Mouse (Mus musculus): ENCODE data around the gene Dlg1.

The Dlg1 gene

DNA sequence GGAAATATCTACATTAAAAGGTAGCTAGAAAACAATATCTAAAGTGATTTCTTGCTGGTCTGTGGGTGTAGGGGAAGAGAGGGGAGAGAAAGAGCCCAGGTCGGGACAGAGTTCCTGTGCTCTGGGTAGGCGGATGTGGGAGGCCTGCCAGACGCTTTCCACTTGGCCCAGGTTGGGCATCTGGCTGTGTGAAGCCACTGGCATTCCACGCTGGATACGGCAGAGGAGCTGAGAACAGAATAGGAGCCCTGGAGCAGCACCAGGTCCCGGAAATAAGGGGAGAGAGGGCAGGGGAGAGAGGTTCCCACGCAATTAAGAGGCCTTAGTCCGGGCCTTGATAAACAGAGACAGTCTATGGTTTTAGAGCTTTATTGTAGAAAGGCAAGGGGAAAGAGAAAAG is 77.0 kb downstream of the Dlg1 start:
- peak; percentile 64 for DNase-seq

- no peak for DNase-seq
Measured at GRCm38 (mm10) chr16:31740704-31741103, 77.5 kb downstream of the Dlg1 start.

DNA sequence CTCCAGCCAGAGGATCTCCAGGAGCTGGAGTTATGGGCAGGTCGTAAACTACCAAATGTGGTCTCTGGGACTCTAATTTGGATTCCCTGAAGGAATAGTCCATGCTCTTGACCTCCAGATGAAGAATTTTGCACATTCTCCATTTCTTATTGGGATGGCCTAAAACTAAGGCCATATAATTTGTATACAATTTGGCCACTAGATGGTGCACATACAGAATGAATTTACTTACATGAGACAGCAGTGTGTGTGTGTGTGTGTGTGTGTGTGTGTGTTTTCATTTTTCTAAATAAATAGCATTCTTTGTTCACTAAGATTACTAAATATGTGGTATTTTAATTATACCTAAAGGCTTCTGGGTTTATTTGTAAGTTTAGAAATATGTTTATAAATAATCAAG is 87.3 kb downstream of the Dlg1 start:
- peak; percentile 65 for DNase-seq

- no peak for DNase-seq
Measured at GRCm38 (mm10) chr16:31754172-31755025, 91.2 kb downstream of the Dlg1 start.

GRCm38 (mm10) chr16:31755053-31755452 is 91.8 kb downstream of the Dlg1 start:
- no peak for DNase-seq

GRCm38 (mm10) chr16:31756436-31756835 is 93.2 kb downstream of the Dlg1 start:
- no peak for DNase-seq

DNA sequence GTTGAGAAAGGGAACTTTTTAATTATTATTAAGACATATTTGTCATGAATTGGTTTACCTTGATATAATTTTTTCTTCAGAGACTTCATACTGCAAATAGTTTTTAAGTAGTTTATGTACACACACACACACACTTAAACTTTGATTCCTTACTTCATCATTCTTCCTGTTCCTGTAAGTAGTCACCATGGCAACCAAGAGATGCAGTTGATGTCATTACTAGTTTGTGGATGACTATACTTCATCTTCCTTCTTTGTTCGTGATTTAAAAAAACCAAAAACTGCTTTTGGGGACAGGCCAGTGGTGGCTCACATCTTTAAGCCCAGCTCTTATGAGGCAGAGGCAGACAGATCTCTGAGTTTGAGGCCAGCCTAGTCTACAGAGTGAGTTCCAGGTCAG is 94.4 kb downstream of the Dlg1 start:
- peak; percentile 30 for DNase-seq

GRCm38 (mm10) chr16:31759416-31759815 is 96.2 kb downstream of the Dlg1 start:
- DNase-seq, result no peak

DNA sequence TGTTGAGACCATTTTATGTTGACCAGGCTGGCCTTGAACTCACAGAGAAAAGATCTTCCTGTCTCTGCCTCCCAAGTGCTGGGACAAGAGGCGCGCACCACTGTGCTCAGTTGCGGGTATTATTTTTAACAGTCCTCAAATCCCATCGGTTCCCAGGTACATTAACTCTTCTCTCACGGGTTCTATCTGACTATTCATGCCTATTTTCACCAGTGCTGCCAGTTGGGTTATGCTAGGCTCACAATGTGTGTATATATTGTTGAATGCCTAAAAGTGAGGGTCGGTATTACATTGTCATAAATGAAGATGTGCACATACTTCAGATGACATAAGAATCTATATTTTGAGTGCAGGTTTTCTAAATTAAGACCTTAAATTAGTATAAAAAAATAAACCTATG is 103.1 kb downstream of the Dlg1 start:
- DNase-seq, result no peak

GRCm38 (mm10) chr16:31766715-31767114 is 103.5 kb downstream of the Dlg1 start:
- DNase-seq, result no peak

DNA sequence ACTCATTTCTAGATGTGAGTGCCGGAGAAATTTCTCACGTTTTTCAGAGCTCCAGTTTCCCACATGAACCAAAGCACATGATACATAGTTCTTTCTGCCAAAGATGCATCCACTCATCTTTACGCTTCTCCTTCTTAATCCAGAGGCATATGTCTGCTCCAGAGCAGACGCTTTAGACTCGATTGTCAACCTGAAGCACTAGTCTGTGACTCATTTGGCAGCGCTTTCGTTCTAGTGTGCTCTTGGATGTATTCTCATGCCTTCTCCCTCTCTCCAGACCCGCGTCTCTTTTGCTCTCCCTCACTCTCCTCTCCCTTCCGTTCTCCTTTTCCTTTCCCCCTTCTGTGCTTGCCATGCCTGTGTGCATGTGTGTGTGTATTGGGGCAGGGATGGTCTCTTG is 112.7 kb downstream of the Dlg1 start:
- DNase-seq, result no peak

DNA sequence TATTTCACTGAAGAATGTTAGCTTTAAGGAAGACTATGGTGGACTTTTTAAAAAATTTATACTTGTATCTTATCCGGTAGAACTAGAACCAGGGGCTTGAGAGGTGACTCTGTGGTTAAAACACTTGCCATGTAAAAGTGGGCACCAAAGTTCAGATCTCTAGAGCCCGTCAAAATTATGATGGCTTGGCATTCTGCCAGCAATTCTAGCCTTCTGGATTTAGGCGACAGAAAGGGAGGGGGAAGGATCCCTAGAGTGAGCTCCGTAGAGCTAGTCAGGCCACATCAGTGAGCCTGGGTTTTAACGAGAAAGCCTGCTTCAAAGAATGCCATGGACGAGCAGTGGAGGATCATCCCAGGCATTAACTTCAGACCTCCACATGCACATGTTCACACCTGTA is 117.8 kb downstream of the Dlg1 start:
- DNase-seq, result no peak

DNA sequence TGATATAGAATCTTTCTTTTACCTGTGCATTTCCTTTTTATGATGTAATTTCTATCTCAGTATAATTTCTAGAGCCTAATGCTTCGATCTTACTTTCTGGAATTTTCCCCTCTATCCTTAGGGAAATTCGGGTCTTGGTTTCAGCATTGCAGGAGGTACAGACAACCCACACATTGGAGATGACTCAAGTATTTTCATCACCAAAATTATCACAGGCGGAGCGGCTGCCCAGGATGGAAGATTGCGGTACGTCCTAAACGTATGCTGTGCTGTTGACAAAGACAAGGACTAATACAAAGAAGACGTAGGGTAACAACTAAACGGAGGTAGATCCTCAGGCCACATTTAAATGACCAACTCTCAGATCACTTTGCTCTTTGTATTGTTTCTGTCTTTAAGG is 126.8 kb downstream of the Dlg1 start:
- no peak for DNase-seq

DNA sequence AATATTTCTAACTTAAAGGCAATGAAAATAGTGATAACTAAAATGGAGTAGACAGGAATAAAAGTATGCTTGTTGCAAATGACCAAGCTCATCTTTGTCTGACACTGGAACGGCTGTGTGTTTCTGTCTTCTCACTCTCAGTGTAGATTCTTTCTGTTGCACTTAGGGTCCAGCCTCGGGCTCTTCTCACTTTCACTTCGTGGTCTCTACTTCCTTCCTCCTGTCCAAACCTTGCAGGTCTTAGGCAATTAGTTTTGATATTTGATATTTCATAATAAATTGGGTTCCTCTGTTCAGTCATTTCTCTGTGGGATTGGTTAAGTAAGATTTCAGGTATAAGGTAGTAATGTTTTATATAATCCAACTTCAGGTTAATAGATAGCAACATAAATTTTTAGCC is 140.4 kb downstream of the Dlg1 start:
- no peak for DNase-seq

GRCm38 (mm10) chr16:31826049-31826448 is 162.8 kb downstream of the Dlg1 start:
- no peak for DNase-seq

DNA sequence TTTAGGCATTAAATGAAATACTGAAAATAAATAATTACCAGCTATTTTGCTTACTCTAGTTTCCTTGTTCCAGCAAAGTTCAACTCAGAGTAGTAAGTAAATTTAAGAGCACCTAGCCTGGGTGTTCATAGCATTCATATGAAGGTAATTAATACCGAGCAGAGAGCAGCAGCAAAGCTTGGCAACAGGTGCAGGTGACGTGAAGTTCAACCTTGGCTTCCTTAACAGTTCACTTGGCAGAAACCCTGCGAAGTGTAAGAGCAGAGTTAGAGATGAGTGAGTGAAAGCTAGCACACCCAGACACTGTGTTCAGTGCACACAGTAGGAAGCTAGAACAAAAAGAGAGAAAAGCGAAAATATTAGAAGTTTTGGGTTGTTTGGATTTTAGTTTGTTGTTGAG is 167.5 kb downstream of the Dlg1 start:
- DNase-seq, result no peak

GRCm38 (mm10) chr16:31832630-31833422 is 169.6 kb downstream of the Dlg1 start:
- DNase-seq, result no peak

DNA sequence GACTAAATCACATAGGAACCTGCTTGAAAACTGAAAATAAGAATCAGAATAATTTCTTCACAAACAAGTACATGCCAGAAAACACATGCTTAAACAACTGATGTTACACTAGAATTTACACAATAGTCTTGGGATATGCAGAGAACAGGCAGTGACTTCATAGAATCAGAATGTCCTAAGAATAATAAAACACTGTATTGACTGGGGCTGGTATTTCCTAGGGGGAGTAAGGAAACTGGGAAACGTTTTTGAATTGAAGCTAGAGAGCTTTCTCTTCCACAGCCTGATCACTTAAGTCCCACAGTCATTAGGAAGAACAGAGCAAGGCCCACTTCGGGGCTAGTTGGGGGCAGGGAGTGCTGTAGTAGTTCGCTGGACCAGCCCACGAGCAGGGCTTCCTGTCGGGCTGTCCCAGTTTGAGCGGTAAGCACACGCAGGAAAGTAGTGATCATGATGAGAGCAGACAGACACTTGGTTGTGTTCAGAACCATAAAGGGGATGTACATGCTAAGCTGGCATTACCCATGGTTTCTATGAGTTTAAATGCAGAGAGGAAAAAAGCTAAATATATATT is 170.9 kb downstream of the Dlg1 start:
- DNase-seq, result peak; percentile 34

DNA sequence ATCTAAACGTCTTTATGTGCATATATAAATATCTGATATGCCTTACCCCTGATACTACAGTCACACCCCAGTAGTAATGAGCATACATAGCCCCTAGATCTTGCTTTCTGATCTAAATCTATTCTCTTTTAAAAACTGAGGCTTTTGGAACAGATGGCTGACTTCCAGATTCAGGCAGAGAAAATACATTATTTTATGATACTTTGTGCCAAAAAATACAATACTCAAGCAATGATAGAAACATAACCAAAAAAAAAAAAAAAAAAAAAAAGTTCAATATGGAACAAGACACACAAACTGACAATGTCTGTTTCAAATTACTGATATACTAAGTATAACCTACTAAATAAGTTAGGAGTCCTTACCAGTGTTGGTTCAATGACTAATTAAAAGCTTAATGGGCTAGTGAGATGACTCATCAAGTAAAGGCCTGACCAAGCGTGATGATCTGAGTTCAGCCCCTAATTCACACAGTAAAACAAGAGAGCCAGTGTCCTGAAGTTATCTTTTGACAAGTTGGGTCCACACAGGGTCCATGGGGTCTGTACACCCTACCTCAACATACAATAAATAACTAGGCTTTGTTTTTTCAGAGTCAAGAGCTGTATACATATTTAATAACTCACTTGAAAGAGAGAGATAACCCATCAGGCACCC is 171.5 kb downstream of the Dlg1 start:
- no peak for DNase-seq

DNA sequence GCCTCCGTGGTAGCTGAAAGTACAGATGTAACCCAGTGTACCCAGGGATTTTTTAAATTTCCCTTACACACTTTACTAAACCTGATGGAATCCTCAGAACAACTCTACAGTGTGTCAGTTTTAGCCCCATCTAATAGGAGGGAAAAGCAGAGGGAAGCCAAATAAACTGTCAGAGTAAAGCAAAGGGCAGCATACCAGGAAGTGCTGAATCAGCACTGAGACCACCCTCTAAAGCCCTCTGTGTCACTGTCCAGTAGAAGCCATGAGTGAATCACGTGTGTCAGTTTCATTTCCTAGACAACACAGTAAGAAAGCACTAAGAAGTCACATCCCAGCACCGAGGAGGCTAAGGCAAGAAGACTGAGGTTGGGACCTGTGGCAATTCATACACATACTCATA is 174.1 kb downstream of the Dlg1 start:
- DNase-seq, result no peak

DNA sequence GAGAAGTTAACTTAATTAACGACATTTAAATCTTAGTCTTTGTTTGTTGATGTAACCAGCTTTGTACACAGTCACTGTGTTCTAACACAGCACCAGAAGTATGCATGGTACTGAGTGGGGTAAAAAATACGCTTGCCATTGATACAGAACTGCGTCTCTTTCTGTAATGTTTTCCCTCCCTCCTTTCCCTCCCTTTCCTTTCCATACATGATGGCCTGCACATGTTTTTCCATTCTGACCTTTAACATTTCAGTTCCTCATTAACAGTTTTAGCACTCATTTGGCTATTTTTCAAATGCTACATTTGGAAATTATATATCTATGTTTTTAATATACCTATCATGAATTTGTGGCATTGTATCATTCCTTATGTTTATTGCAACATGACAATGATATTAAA is 181.0 kb downstream of the Dlg1 start:
- no peak for DNase-seq

DNA sequence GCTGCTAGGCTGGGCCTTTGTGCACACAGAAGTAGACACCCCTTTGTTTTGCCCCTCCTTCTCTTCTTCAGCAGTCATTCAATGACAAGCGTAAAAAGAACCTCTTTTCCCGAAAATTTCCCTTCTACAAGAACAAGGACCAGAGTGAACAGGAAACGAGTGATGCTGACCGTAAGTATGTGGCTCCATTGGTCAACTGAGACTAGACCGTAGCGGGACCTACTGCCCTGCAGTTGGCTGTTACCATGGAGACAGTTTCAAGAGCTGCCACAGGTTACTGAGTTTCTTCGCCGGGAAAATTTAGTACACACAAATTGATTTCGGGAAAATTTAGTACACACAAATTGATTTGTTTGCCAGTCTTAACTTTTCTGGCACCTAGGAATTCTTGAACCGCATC is 183.5 kb downstream of the Dlg1 start:
- no peak for DNase-seq

GRCm38 (mm10) chr16:31863920-31864319 is 200.7 kb downstream of the Dlg1 start:
- peak; percentile 40 for DNase-seq

Measured in lung, postnatal 36 days (tissue).